In the genomic region with DNA sequence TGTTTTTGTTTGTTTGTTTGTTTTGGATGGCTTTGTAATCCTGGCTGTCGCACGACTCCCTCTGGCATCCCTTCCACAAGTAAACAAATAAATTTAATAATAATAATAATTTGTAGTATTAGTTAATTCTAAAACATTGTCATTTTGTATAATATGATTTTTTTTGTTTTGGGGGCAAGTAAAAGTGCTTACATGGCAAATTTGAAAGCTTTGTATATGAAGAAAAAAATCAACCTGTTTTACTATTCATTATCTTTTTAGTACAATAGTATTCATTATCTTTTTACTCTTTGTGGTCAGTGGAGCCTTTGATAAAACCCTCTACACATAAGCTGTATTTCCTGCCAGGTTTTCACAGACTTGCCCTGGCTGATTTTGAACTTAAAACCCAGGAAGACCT, we compare ENCODE assay signal across 20 mouse cellular contexts.
"Had no signal": no experiment of that assay in that cellular context is flagged by ENCODE, and none has a peak within 500 bp of the region (broad histone marks: within the 10 kb centered on the region; RNA-seq: fewer than 3 reads in every experiment).

No protein-coding gene starts in this region.

- ATAC-seq: lung, postnatal 0 days; midbrain, embryonic 15.5 days had no signal

- H3K9me3 ChIP-seq: lung, embryonic 15.5 days; midbrain, embryonic 10.5 days; midbrain, embryonic 12.5 days; midbrain, embryonic 15.5 days; neural tube, embryonic 13.5 days; neural tube, embryonic 15.5 days had no signal

- H3K36me3 ChIP-seq: midbrain, embryonic 15.5 days had no signal

- H3K9ac ChIP-seq: midbrain, embryonic 12.5 days; midbrain, embryonic 15.5 days; neural tube, embryonic 13.5 days; neural tube, embryonic 15.5 days had no signal

- H3K4me2 ChIP-seq: lung, embryonic 15.5 days; midbrain, embryonic 12.5 days; midbrain, embryonic 15.5 days; neural tube, embryonic 13.5 days; neural tube, embryonic 15.5 days had no signal

- DNase-seq: lung, adult 2 months; lung, postnatal 14 days; lung, postnatal 36 days; retina, postnatal 1 day; right cerebral cortex, adult 18-20 months; right cerebral cortex, postnatal 25 days; right cerebral cortex, postnatal 4 days; spleen, adult 18-20 months; thymus, adult 18-20 months; thymus, postnatal 14 days; thymus, postnatal 36 days had no signal

- H3K27me3 ChIP-seq: lung, embryonic 15.5 days; midbrain, embryonic 12.5 days; midbrain, embryonic 15.5 days; neural tube, embryonic 13.5 days; neural tube, embryonic 15.5 days had no signal

- H3K4me3 ChIP-seq: lung, embryonic 15.5 days; midbrain, embryonic 10.5 days; midbrain, embryonic 12.5 days; midbrain, embryonic 15.5 days; myocyte; neural tube, embryonic 13.5 days; neural tube, embryonic 15.5 days had no signal

- H3K27ac ChIP-seq: lung, embryonic 15.5 days; macrophage; midbrain, embryonic 10.5 days; midbrain, embryonic 12.5 days; midbrain, embryonic 15.5 days; neural tube, embryonic 13.5 days; neural tube, embryonic 15.5 days had no signal
